Mouse (Mus musculus): ENCODE measurements at regions not wholly inside any gene's neighbourhood (a gene's known extent, or its start where the extent isn't known, plus 50 kb on each side); places are given as distances from the start of the nearest gene placed in this dataset.
A peak's percentile ranks its signal among the peaks of the same experiment; 100 is the strongest.

DNA sequence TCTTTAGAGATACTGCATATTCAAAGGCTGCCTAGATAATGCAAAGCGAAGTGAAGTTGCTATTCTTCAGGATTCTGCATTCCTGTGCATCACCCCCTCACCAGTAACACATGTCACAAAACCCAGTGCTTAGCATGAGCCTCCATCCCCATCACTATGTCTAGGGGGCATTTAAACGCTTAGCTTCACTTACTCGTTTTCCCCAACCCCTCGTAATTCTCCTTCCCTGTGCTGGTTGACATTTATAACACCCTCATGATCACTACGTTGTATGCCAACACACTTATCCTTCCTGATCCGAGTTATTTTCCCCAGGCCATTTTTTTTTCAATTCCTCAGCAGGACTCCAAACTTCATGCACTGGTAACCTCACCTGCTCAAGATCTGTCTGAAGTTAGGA is 152.6 kb downstream of the Lipi start:
- TF ChIP-seq CTCF (IDR thresholded peaks at IDR 0.05) = no peak
- H3K4me2 ChIP-seq (ENCODE audit: low read depth, low read length, poor library complexity, severe bottlenecking) = no peak overlapping the region
- DNase-seq (ENCODE audit: low spot score) (no peak), ATAC-seq (ENCODE audit: low FRiP score) (no peak)
- H3K9me3 ChIP-seq (ENCODE audit: low read length) = no peaks in the 10 kb centered on the region
- no peaks in the 10 kb centered on the region for H3K4me1 ChIP-seq (ENCODE audit: insufficient read depth, low read length)
- no peak overlapping the region for H3K9ac ChIP-seq (replicated peaks; ENCODE audit: low read length, poor library complexity, severe bottlenecking)
- 77% methylated on average over 6 of the region's 6 CpGs for WGBS
- no peaks in the 10 kb centered on the region for H3K36me3 ChIP-seq (ENCODE audit: insufficient read depth, low read length)
- no peak overlapping the region for H3K27ac ChIP-seq (ENCODE audit: low read depth, low read length)
- no peak overlapping the region for H3K4me3 ChIP-seq (ENCODE audit: low read depth, low read length)
- no peaks in the 10 kb centered on the region for H3K27me3 ChIP-seq (ENCODE audit: insufficient read depth, low read length)

GRCm38 (mm10) chr16:75384526-75385222 is 201.2 kb downstream of the Lipi start:
- 85% methylated on average over 6 of the region's 6 CpGs for WGBS
- Histone ChIP-seq H3K4me3 (ENCODE audit: low read depth, low read length) (no peak overlapping the region), H3K9me3 (ENCODE audit: low read length) (no peaks in the 10 kb centered on the region), H3K4me1 (ENCODE audit: insufficient read depth, low read length) (no peaks in the 10 kb centered on the region), H3K4me2 (ENCODE audit: low read depth, low read length, poor library complexity, severe bottlenecking) (no peak overlapping the region), H3K36me3 (ENCODE audit: insufficient read depth, low read length) (no peaks in the 10 kb centered on the region), H3K9ac (replicated peaks; ENCODE audit: low read length, poor library complexity, severe bottlenecking) (no peak overlapping the region), H3K27ac (ENCODE audit: low read depth, low read length) (no peak overlapping the region), H3K27me3 (ENCODE audit: insufficient read depth, low read length) (no peaks in the 10 kb centered on the region)
- TF ChIP-seq CTCF (IDR thresholded peaks at IDR 0.05) = no peak
- DNase-seq (ENCODE audit: low spot score) = no peak
- ATAC-seq (ENCODE audit: low FRiP score) = no peak

GRCm38 (mm10) chr16:75381191-75381590 is 204.7 kb downstream of the Lipi start:
- DNase-seq (ENCODE audit: low spot score) (no peak), ATAC-seq (ENCODE audit: low FRiP score) (no peak)
- WGBS = 61% methylated on average over 1 of the region's 1 CpGs
- H3K4me2 ChIP-seq (ENCODE audit: low read depth, low read length, poor library complexity, severe bottlenecking) = no peak overlapping the region
- no peak overlapping the region for H3K4me3 ChIP-seq (ENCODE audit: low read depth, low read length)
- no peaks in the 10 kb centered on the region for H3K9me3 ChIP-seq (ENCODE audit: low read length)
- no peaks in the 10 kb centered on the region for H3K27me3 ChIP-seq (ENCODE audit: insufficient read depth, low read length)
- no peak overlapping the region for H3K9ac ChIP-seq (replicated peaks; ENCODE audit: low read length, poor library complexity, severe bottlenecking)
- 0 out of 2 replicates have a peak, but pooled peaks have one; percentile 3 for TF ChIP-seq CTCF (IDR thresholded peaks at IDR 0.05)
- no peaks in the 10 kb centered on the region for H3K36me3 ChIP-seq (ENCODE audit: insufficient read depth, low read length)
- H3K27ac ChIP-seq (ENCODE audit: low read depth, low read length) = no peak overlapping the region
- H3K4me1 ChIP-seq (ENCODE audit: insufficient read depth, low read length) = no peaks in the 10 kb centered on the region

DNA sequence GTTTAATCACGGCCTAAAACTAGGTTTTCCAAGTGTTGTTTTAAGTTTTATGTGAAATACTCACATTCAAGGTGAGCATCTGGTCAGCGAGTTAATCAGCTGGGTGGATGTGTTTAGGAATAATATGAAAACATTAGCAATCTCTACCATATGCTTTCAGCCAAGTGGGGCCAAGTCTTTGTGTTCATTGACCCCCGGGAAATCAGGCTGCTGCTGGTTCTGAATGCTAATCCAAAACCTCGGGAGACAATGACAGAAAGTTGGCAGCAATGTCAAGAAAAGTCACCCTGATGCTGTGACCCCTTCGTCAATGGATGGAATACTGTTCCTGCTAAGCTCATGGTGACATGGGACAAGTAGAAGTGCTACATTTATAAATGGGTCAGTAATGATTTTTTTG is 216.2 kb downstream of the Lipi start:
- Histone ChIP-seq H3K27me3 (ENCODE audit: insufficient read depth, low read length) (no peaks in the 10 kb centered on the region), H3K9me3 (ENCODE audit: low read length) (no peaks in the 10 kb centered on the region), H3K9ac (replicated peaks; ENCODE audit: low read length, poor library complexity, severe bottlenecking) (no peak overlapping the region), H3K4me2 (ENCODE audit: low read depth, low read length, poor library complexity, severe bottlenecking) (no peak overlapping the region), H3K36me3 (ENCODE audit: insufficient read depth, low read length) (no peaks in the 10 kb centered on the region), H3K4me1 (ENCODE audit: insufficient read depth, low read length) (no peaks in the 10 kb centered on the region; the same call in 1 of the 2 replicates), H3K27ac (ENCODE audit: low read depth, low read length) (no peak overlapping the region), H3K4me3 (ENCODE audit: low read depth, low read length) (no peak overlapping the region)
- no peak for TF ChIP-seq CTCF (IDR thresholded peaks at IDR 0.05)
- DNase-seq (ENCODE audit: low spot score) (peak; percentile 51), ATAC-seq (ENCODE audit: low FRiP score) (no peak)
- WGBS = 44% methylated on average over 5 of the region's 5 CpGs

- no peaks in the 10 kb centered on the region for H3K9me3 ChIP-seq (ENCODE audit: low read length)
- no peak overlapping the region for H3K4me3 ChIP-seq (ENCODE audit: low read depth, low read length)
- H3K27me3 ChIP-seq (ENCODE audit: insufficient read depth, low read length) = no peaks in the 10 kb centered on the region
- H3K4me2 ChIP-seq (ENCODE audit: low read depth, low read length, poor library complexity, severe bottlenecking) = no peak overlapping the region
- H3K4me1 ChIP-seq (ENCODE audit: insufficient read depth, low read length) = no peaks in the 10 kb centered on the region; the same call in 1 of the 2 replicates
- no peak for DNase-seq (ENCODE audit: low spot score)
- H3K9ac ChIP-seq (replicated peaks; ENCODE audit: low read length, poor library complexity, severe bottlenecking) = no peak overlapping the region
- no peak overlapping the region for H3K27ac ChIP-seq (ENCODE audit: low read depth, low read length)
- no peak for TF ChIP-seq CTCF (IDR thresholded peaks at IDR 0.05)
- ATAC-seq (ENCODE audit: low FRiP score) = no peak
- 88% methylated on average over 4 of the region's 4 CpGs for WGBS
- no peaks in the 10 kb centered on the region for H3K36me3 ChIP-seq (ENCODE audit: insufficient read depth, low read length)
These were observed 219.1 kb downstream of the Lipi start for GRCm38 (mm10) chr16:75366727-75367126.

- Histone ChIP-seq H3K9me3 (ENCODE audit: low read length) (no peaks in the 10 kb centered on the region), H3K9ac (replicated peaks; ENCODE audit: low read length, poor library complexity, severe bottlenecking) (no peak overlapping the region), H3K27me3 (ENCODE audit: insufficient read depth, low read length) (no peaks in the 10 kb centered on the region), H3K4me1 (ENCODE audit: insufficient read depth, low read length) (no peaks in the 10 kb centered on the region; the same call in 1 of the 2 replicates), H3K36me3 (ENCODE audit: insufficient read depth, low read length) (no peaks in the 10 kb centered on the region), H3K4me3 (ENCODE audit: low read depth, low read length) (no peak overlapping the region), H3K4me2 (ENCODE audit: low read depth, low read length, poor library complexity, severe bottlenecking) (no peak overlapping the region; the same call in 1 of the 2 replicates), H3K27ac (ENCODE audit: low read depth, low read length) (no peak overlapping the region)
- TF ChIP-seq CTCF (IDR thresholded peaks at IDR 0.05) = no peak
- ATAC-seq (ENCODE audit: low FRiP score) = no peak
- DNase-seq (ENCODE audit: low spot score) = no peak
- 28% methylated on average over 8 of the region's 8 CpGs for WGBS
These were observed 220.4 kb downstream of the Lipi start for GRCm38 (mm10) chr16:75365361-75365994.
